Mouse (Mus musculus): ENCODE data around the gene Morc3. TPM values are rescaled to one million over a fixed set of nuclear protein-coding genes. Genes with fewer than 3 reads are reported as not detected.
"Not testable (repeated sequence)": the region's sequence is repeated elsewhere in the genome, so short reads cannot be mapped to it uniquely, and the experiment has no call there.

Morc3 gene
- polyA plus RNA-seq, 2 experiments, result 32.0 to 32.5 TPM

DNA sequence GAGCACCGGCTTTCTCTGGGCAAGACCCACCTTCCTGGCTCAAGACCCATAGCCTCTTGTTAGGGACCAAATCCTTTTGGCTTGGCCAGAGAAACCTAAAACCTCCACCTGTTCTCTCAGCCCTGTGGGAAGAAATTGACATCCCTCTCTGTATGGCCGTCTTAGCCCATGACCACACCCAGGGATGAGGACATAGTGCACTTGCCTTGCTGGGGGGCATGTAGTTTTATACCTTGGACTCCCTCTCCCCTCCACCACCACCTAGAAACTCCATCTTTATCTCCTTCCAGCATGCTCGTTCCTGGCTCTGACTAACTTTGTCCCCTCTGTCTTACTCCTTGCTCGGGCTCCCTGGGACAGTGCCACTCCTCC lies 12.6 kb upstream of the Morc3 start:
- no peaks in the 10 kb centered on the region for H3K36me3 ChIP-seq (ENCODE audit: control insufficient read depth, insufficient read depth, low read length)
- H3K4me1 ChIP-seq (ENCODE audit: control insufficient read depth, insufficient read depth, low read length), result peaks cover 5% of the 10 kb centered on the region; the same call in 1 of the 2 replicates
- H3K27me3 ChIP-seq (ENCODE audit: control insufficient read depth, insufficient read depth, low read length), result no peaks in the 10 kb centered on the region
- no peak overlapping the region for H3K9ac ChIP-seq (ENCODE audit: low read depth, low read length, severe bottlenecking)
- H3K9me3 ChIP-seq (ENCODE audit: control insufficient read depth, low read length), result peaks cover 9% of the 10 kb centered on the region; the same call in 1 of the 2 replicates
- no peak overlapping the region for H3K4me3 ChIP-seq (replicated peaks; ENCODE audit: low read length)
- TF ChIP-seq POLR2A (IDR thresholded peaks at IDR 0.05; ENCODE audit: borderline replicate concordance, extremely low read depth, insufficient read depth, insufficient read length), result no peak
- WGBS, result 50% methylated on average over 4 of the region's 4 CpGs
- no peak overlapping the region for H3K4me2 ChIP-seq (replicated peaks; ENCODE audit: low read depth, low read length, severe bottlenecking)
- no peak for ATAC-seq (ENCODE audit: low FRiP score, low read depth)
- H3K27ac ChIP-seq (replicated peaks; ENCODE audit: low read depth, low read length), result no peak overlapping the region
- no peak for DNase-seq (ENCODE audit: low spot score)

- Histone ChIP-seq H3K9me3 (ENCODE audit: control insufficient read depth, low read length) (peaks cover 9% of the 10 kb centered on the region; the same call in 1 of the 2 replicates), H3K27me3 (ENCODE audit: control insufficient read depth, insufficient read depth, low read length) (no peaks in the 10 kb centered on the region), H3K4me2 (replicated peaks; ENCODE audit: low read depth, low read length, severe bottlenecking) (no peak overlapping the region), H3K4me3 (replicated peaks; ENCODE audit: low read length) (no peak overlapping the region), H3K36me3 (ENCODE audit: control insufficient read depth, insufficient read depth, low read length) (no peaks in the 10 kb centered on the region), H3K27ac (replicated peaks; ENCODE audit: low read depth, low read length) (no peak overlapping the region), H3K9ac (ENCODE audit: low read depth, low read length, severe bottlenecking) (no peak overlapping the region), H3K4me1 (ENCODE audit: control insufficient read depth, insufficient read depth, low read length) (peaks cover 5% of the 10 kb centered on the region; the same call in 1 of the 2 replicates)
- no peak for TF ChIP-seq POLR2A (IDR thresholded peaks at IDR 0.05; ENCODE audit: borderline replicate concordance, extremely low read depth, insufficient read depth, insufficient read length)
- WGBS, result 81% methylated on average over 1 of the region's 1 CpGs
- ATAC-seq (ENCODE audit: low FRiP score, low read depth), result no peak
- no peak for DNase-seq (ENCODE audit: low spot score)
Observed at GRCm38 (mm10) chr16:93820040-93820439, 11.9 kb upstream of the Morc3 start.

- 91% methylated on average over 3 of the region's 3 CpGs for WGBS
- no peak overlapping the region for H3K4me3 ChIP-seq (replicated peaks; ENCODE audit: low read length)
- no peak overlapping the region for H3K27ac ChIP-seq (replicated peaks; ENCODE audit: low read depth, low read length)
- no peaks in the 10 kb centered on the region for H3K36me3 ChIP-seq (ENCODE audit: control insufficient read depth, insufficient read depth, low read length)
- peaks cover 9% of the 10 kb centered on the region; the same call in 1 of the 2 replicates for H3K9me3 ChIP-seq (ENCODE audit: control insufficient read depth, low read length)
- ATAC-seq (ENCODE audit: low FRiP score, low read depth) (no peak), DNase-seq (ENCODE audit: low spot score) (no peak)
- no peak for TF ChIP-seq POLR2A (IDR thresholded peaks at IDR 0.05; ENCODE audit: borderline replicate concordance, extremely low read depth, insufficient read depth, insufficient read length)
- H3K4me1 ChIP-seq (ENCODE audit: control insufficient read depth, insufficient read depth, low read length), result no peaks in the 10 kb centered on the region
- H3K9ac ChIP-seq (ENCODE audit: low read depth, low read length, severe bottlenecking), result no peak overlapping the region
- H3K27me3 ChIP-seq (ENCODE audit: control insufficient read depth, insufficient read depth, low read length), result no peaks in the 10 kb centered on the region
- no peak overlapping the region for H3K4me2 ChIP-seq (replicated peaks; ENCODE audit: low read depth, low read length, severe bottlenecking)
Observed at GRCm38 (mm10) chr16:93821706-93822105, 10.2 kb upstream of the Morc3 start.

DNA sequence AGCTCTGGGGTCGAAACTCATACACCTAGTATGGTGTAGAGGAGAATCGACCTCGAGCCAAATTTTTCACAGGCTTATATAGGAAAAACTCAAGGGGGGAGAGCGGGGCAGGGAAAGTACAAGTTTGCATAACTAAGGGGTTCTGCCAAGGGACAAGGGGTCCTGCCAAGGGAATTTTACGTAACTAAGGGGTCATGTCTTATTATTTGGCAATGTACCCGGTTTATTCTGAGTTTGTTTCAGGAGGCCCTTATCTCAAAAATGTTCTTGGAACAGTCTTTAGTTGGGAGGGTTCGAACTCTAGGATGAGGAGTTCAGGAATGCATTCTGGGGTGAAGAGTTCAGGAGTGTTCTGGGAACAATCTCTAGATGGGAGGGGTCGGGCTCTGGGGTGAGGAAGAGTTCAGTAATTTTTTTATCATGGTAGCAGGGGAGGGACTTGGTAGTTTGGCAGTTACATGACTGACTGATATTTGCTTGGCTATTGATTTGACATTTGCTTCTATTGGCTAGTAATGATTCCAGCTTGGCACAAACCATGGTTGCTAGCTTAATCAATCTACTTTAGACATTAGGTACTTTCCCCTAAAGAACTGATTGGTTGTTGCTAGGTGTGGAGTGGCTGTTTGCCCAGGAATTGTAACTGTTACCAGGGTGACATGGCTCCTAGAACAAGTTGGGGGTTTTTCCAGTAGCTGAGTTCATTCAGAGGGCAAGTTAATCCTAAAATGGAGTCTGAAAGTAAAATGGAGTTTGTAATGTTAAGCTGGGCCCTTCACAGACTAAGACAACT lies 9.3 kb upstream of the Morc3 start:
- not testable (repeated sequence) for H3K27ac ChIP-seq (replicated peaks; ENCODE audit: low read depth, low read length); H3K4me1 ChIP-seq (ENCODE audit: control insufficient read depth, insufficient read depth, low read length); ATAC-seq (ENCODE audit: low FRiP score, low read depth); DNase-seq (ENCODE audit: low spot score); H3K36me3 ChIP-seq (ENCODE audit: control insufficient read depth, insufficient read depth, low read length); H3K4me3 ChIP-seq (replicated peaks; ENCODE audit: low read length); H3K4me2 ChIP-seq (replicated peaks; ENCODE audit: low read depth, low read length, severe bottlenecking); H3K9me3 ChIP-seq (ENCODE audit: control insufficient read depth, low read length); H3K27me3 ChIP-seq (ENCODE audit: control insufficient read depth, insufficient read depth, low read length); H3K9ac ChIP-seq (ENCODE audit: low read depth, low read length, severe bottlenecking)
- WGBS, result 85% methylated on average over 4 of the region's 8 CpGs

DNA sequence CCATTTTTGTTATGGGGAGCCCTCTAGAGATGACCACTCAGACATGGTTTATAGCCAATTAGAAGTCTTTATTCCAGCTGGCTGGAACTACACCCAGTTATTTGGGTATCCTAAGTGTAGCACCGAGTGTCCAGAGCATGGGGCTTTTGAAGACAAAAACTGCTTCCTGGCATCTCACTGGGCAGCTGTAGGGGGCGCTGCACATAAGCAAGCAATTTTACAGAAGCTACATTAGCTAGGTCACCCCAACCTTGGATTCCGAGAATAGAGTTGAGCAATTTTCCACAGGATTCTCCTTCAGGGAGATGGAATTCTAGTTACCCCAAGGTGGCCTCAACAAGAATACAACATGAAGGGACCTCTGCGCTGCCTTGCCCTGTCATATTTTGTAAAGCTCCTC lies 7.1 kb upstream of the Morc3 start:
- H3K4me3 ChIP-seq (replicated peaks; ENCODE audit: low read length), result no peak overlapping the region
- TF ChIP-seq POLR2A (IDR thresholded peaks at IDR 0.05; ENCODE audit: borderline replicate concordance, extremely low read depth, insufficient read depth, insufficient read length), result no peak
- H3K27me3 ChIP-seq (ENCODE audit: control insufficient read depth, insufficient read depth, low read length), result no peaks in the 10 kb centered on the region
- no peaks in the 10 kb centered on the region for H3K36me3 ChIP-seq (ENCODE audit: control insufficient read depth, insufficient read depth, low read length)
- 85% methylated on average over 4 of the region's 4 CpGs for WGBS
- no peak overlapping the region for H3K27ac ChIP-seq (replicated peaks; ENCODE audit: low read depth, low read length)
- H3K4me1 ChIP-seq (ENCODE audit: control insufficient read depth, insufficient read depth, low read length), result no peaks in the 10 kb centered on the region
- H3K9ac ChIP-seq (ENCODE audit: low read depth, low read length, severe bottlenecking), result no peak overlapping the region
- ATAC-seq (ENCODE audit: low FRiP score, low read depth) (no peak), DNase-seq (ENCODE audit: low spot score) (no peak)
- peaks cover 9% of the 10 kb centered on the region; the same call in 1 of the 2 replicates for H3K9me3 ChIP-seq (ENCODE audit: control insufficient read depth, low read length)
- H3K4me2 ChIP-seq (replicated peaks; ENCODE audit: low read depth, low read length, severe bottlenecking), result no peak overlapping the region

Measured in limb, embryonic 14.5 days (tissue).